Mouse (Mus musculus): ENCODE measurements around the gene Crtc2. TPM values are rescaled to one million over a fixed set of nuclear protein-coding genes. Genes with fewer than 3 reads are reported as not detected.
"Not testable (repeated sequence)": the region's sequence is repeated elsewhere in the genome, so short reads cannot be mapped to it uniquely, and the experiment has no call there.

The Crtc2 gene
- polyA plus RNA-seq, 1 experiment = 23.7 TPM

- no peak for DNase-seq (ENCODE audit: low spot score)
Measured at GRCm38 (mm10) chr3:90242984-90243775, 10.8 kb upstream of the Crtc2 start, which contains the start of gene Creb3l4. Gene Creb3l4 (minus strand): TSS chr3:90243512.

GRCm38 (mm10) chr3:90245406-90245805, 8.6 kb upstream of the Crtc2 start:
- DNase-seq (ENCODE audit: low spot score) = no peak

GRCm38 (mm10) chr3:90247630-90247959, 6.4 kb upstream of the Crtc2 start:
- no peak for DNase-seq (ENCODE audit: low spot score)

- peak; percentile 79 for DNase-seq (ENCODE audit: low spot score)
Measured at GRCm38 (mm10) chr3:90247960-90248745, 5.8 kb upstream of the Crtc2 start, which contains the start of gene Slc39a1. Gene Slc39a1 (plus strand): TSS chr3:90248172.

- peak; percentile 43 for DNase-seq (ENCODE audit: low spot score)
Measured at GRCm38 (mm10) chr3:90248746-90249100, 5.2 kb upstream of the Crtc2 start.

- DNase-seq (ENCODE audit: low spot score) = no peak
Measured at GRCm38 (mm10) chr3:90250791-90251190, 3.2 kb upstream of the Crtc2 start.

- DNase-seq (ENCODE audit: low spot score) = not testable (repeated sequence)
Measured at GRCm38 (mm10) chr3:90251731-90252226, 2.2 kb upstream of the Crtc2 start.

- not testable (repeated sequence) for DNase-seq (ENCODE audit: low spot score)
Measured at GRCm38 (mm10) chr3:90252659-90253058, 1.3 kb upstream of the Crtc2 start.

GRCm38 (mm10) chr3:90253174-90253573, 789 bp upstream of the Crtc2 start:
- not testable (repeated sequence) for DNase-seq (ENCODE audit: low spot score)

- DNase-seq (ENCODE audit: low spot score) = no peak
Measured at GRCm38 (mm10) chr3:90254419-90255193, 643 bp downstream of the Crtc2 start.

GRCm38 (mm10) chr3:90255194-90255565, 1.2 kb downstream of the Crtc2 start:
- no peak for DNase-seq (ENCODE audit: low spot score)

GRCm38 (mm10) chr3:90255784-90256353, 1.9 kb downstream of the Crtc2 start:
- no peak for DNase-seq (ENCODE audit: low spot score)

- no peak for DNase-seq (ENCODE audit: low spot score)
Measured at GRCm38 (mm10) chr3:90256731-90257530, 3.0 kb downstream of the Crtc2 start.

GRCm38 (mm10) chr3:90258521-90258920, 4.6 kb downstream of the Crtc2 start:
- no peak for DNase-seq (ENCODE audit: low spot score)

- DNase-seq (ENCODE audit: low spot score) = no peak
Measured at GRCm38 (mm10) chr3:90263121-90263771, 9.3 kb downstream of the Crtc2 start.

GRCm38 (mm10) chr3:90264687-90265033, 10.7 kb downstream of the Crtc2 start:
- no peak for DNase-seq (ENCODE audit: low spot score)

- DNase-seq (ENCODE audit: low spot score) = peak; percentile 84
Measured at GRCm38 (mm10) chr3:90265034-90265931, 11.3 kb downstream of the Crtc2 start, which contains the start of gene Dennd4b. Gene Dennd4b (plus strand): TSS chr3:90265185.

- DNase-seq (ENCODE audit: low spot score) = no peak
Measured at GRCm38 (mm10) chr3:90265932-90266741, 12.2 kb downstream of the Crtc2 start.

Measured in urinary bladder, adult 2 months (tissue).